Mouse (Mus musculus) adrenal gland, adult (tissue): ENCODE measurements around the gene Dpy19l1.

Experiments
- DNase-seq, 2 experiments: peaks; one replicate each; pipeline ENCODE4 v3.0.0; 2022 to 2023; ENCODE audit warnings: low spot score in 1 of 2; ENCODE audit not compliant: inconsistent age in 2 of 2

Gene Dpy19l1

GRCm38 (mm10) chr9:24503067-24503857, at the start of gene Dpy19l1:
Gene Dpy19l1 (minus strand): TSS chr9:24503140.
- peak; percentile 97 to 98 for DNase-seq

- no peak for DNase-seq
These were observed 35.2 kb upstream of the Dpy19l1 start for GRCm38 (mm10) chr9:24538159-24538558.

DNA sequence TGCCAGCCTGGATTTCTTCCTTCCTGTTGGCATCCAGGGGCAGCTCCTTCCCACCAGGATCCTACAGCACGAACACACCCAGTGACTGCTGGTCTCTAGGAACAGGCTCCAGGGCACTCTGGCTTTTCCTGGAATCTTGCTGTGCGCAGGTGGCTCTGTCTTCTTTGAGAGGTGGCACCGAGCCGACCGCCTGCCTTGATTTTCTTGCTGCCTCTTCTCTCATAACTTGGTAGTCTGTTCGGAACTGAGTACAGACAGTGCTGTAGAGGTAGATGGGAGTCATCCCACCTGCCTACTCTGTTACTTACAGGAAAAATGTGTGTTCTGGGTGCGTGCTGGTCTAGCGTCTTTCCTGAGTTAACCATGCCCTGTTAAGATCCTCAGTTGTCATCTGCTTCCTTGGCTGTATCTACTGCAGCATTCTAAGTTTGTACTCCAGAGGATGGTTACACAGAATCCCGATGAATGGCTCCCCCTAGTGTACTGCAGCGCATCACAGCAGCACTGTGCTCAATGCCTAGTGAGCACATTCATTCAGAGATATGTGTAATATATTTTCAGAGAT, 13.7 kb upstream of the Dpy19l1 start:
- peak; percentile 51 to 91 for DNase-seq

- peak in 1 of 2 experiments; percentile 47 for DNase-seq
These were observed 11.1 kb upstream of the Dpy19l1 start for GRCm38 (mm10) chr9:24514078-24514469.

- peak; percentile 39 to 91 for DNase-seq
These were observed 10.5 kb upstream of the Dpy19l1 start for GRCm38 (mm10) chr9:24513290-24514077.

DNA sequence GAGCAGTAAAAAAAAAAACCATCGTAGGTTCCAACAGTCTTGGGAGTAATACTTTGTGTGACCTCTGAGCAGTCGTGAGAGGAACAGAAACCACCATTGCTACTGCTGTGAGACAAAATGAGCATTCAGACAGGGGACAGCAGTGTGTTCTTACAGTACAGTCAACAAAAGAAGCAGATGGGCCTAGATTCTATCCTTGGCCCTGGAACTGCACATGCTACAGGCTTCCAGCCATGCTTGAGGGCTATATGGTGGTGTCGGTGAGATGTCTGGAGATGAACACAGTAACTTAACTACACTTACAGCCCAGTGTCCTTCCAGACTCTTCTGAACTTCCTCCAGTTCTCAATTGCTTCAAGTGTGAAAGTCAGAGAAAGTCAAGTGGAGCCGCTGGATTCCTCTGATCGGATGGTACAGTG, 9.2 kb upstream of the Dpy19l1 start:
- DNase-seq, result no peak

DNA sequence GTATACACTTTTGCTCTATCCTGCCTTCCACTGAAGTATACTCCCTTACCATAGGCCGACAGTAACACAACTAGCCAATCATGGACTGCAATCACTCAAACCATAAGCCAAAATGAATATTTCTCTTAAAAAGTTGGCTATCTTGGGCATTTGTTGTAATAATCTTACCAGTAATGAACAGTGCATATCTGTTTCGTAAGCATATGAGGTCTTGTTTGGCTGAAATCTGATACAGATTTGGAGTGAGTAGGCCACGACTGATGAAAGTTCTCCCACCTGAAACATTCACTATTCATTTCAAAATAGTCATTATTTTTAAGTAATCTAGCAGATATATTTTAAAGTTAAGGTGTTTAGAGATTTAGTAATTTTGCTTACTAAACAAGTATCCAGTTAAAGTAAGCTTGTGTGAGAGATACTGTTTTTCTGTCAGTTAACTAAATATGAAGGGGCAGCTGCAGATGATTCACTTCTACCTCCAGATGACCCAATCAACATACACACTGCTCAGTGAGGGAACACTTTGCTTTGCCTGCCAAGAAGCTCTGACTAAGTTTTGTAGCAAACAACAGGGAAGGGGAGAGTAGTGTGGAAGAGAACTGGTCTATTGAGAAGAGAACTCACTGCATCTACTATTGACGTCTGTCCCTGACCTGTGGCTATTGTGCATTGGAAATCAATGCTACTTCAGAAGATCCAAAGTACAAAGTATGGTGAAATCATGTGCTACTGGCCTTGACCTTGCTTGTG, 8.6 kb upstream of the Dpy19l1 start:
- peak in 1 of 2 experiments; percentile 81 for DNase-seq

GRCm38 (mm10) chr9:24508880-24509279, 5.9 kb upstream of the Dpy19l1 start:
- no peak for DNase-seq

- peak in 1 of 2 experiments; percentile 18 for DNase-seq
These were observed 3.6 kb upstream of the Dpy19l1 start for GRCm38 (mm10) chr9:24506510-24506909.

DNA sequence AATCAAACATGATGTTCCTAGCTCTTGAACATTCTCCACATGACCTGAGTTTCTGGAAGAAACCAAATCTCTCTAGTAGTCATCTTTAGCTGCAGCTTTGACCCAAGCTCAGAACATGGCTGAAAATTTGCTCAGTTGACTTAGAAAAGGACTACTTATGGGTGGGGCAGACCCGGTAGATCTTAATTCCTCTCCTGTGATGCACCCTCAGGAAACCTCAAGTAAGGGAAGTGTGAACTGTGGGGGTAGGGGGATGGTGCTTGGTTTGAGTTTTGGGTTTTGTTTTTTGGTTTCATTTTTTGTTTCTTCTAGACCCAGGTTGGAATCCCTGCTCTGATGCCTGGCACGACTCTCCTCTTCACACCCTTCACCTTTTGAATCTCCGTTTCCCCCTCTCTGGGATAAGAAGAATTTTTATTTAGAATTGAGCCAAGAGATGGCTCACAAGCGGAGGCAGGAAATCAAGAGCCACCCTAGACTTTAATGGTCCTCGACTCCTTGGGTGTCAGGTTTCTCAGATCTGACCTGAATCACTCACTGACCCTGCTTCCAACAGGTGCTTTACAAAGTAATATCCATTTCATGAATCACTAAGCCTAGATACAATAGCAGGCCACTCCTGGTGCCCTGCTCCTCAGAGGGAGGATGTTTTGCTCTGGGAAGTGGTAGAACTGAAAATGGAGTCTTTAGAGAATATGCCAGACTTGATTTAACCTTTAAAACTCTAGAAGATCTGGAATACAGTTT, 2.2 kb upstream of the Dpy19l1 start:
- DNase-seq, result peak in 1 of 2 experiments; percentile 28

DNA sequence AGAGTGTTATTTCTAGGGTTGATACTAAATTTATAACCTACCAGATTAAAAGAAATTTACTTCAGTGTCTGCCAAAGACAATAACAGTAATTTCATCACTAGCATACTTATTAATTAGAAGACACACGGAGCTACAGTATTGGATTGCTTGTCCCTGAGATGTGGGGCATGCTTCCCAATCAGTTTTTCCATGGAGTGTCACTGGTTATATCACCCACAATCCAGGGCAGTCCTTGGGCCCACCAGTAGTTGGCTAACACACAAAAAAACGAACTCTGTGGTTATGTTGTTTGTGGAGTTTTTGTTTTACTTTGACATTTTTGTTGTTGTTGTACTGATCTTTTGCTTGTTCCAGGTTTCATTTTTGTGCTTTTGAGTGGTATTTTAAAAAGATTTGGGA, 1.4 kb upstream of the Dpy19l1 start:
- DNase-seq, result peak in 1 of 2 experiments; percentile 34

GRCm38 (mm10) chr9:24503858-24504219, 899 bp upstream of the Dpy19l1 start:
- peak in 1 of 2 experiments; percentile 79 for DNase-seq

DNA sequence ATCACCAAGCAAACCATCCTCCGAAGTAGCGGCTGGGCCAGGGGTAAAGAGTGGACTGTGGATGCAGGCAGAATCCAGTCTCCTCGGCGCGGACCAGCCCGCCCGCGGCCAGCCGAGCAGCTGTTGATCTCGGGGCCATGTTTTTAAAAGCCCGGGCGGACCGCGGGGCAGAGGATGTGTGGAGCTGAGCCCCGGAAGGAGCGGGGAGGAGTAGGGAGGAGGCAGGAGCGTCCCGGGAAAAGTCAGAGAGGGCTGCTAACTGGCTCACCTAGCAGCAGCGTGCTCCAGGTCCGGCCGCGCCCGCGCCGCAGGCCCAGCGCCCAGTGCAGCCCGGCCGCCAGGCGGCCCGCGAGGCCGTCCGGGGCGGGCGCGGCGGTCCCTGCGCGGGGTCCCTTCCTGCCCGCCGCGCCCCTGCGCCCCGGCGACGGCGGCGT, 352 bp downstream of the Dpy19l1 start:
- DNase-seq, result no peak

- peak in 1 of 2 experiments; percentile 55 for DNase-seq
These were observed 1.3 kb downstream of the Dpy19l1 start for GRCm38 (mm10) chr9:24501618-24502017.

GRCm38 (mm10) chr9:24496226-24496625, 6.7 kb downstream of the Dpy19l1 start:
- no peak for DNase-seq

- no peak for DNase-seq
These were observed 12.4 kb downstream of the Dpy19l1 start for GRCm38 (mm10) chr9:24490516-24490915.

DNA sequence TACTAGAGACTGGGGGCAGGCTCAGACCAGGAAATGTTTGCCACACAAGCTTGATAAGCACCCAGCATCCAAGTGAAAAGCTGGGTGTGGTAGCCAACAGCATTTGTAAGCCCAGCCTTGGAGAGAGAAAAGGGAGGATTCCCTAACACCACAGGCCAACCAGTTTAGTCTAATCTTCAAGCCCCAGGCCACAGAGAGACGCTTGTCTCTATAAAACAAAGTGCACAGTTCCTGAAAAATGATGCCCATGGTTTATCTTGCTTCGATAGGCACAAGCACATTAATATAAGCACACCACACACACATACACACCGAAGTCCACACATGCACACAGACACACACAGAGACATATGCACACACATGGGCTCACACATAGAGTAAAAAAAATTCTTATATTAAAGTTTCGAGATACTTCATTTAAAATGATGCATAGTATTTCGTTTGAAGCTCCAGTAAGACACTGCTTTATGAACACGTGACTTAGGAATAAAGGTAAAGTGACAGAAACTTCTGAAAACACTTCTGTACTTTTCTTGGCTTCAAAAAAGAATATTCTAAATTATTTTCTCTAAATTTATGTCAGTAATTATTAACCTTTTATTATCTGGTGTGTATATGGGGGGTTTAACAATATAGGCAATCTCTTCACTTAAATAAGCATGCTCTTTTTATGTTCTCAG, 14.4 kb downstream of the Dpy19l1 start:
- no peak for DNase-seq

DNA sequence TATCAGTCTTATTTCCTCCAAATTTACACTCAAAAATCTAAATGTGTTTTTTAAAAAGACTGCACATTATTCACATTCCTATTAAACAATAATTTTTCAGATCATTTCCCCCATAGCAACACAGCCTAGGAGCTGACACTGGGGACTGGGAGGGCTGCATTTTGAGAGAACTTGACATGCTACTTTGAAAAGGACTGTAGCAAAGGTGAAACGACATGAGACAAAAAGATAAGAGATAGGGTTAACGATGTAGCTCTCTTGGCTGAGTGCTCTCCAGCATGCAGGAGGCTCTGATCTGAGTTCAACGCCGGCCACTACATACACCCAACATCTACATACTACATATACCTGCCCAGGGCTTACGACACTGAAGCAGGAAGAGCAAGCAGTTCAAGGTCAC, 20.6 kb downstream of the Dpy19l1 start:
- no peak for DNase-seq

DNA sequence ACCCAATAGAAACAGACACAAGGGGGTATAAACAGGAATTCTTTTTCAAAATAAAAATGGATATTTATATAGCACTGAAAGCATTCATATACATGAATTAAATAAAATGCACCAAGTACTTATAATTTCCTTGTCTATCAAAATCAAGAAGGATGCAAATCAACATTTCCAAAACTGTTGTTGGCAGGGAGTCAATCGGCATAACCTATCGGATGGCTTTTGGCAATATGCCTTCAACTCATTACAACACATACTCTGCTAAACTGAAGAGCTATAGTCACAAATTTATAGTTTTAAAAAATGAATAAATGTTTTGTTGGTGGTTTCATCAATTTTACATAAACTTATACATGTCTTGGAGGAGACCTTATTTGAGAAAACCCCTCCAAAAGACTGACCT, 25.7 kb downstream of the Dpy19l1 start:
- no peak for DNase-seq

DNA sequence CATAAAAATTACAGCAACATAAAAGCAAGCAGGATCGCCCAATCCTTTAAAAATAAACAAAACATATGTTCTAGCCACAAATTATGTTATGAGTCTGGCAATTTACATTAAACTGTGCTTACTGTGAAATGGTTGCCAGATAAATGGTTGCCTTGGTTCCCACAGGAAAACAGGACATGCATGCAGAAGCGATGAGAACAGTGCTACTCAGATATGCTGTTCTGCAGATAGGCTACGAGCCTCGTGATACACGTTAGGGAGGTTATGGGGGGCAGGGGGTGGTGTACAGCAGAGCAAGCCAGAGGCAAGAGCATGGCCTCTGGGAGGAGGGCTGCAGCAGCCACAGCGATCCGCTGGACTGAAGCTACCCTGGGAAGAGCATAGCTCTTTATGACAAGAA, 29.1 kb downstream of the Dpy19l1 start:
- no peak for DNase-seq
